Mouse (Mus musculus) myocyte (in vitro differentiated cells): ENCODE data around the gene Hist4h4. TPM values are rescaled to one million over a fixed set of nuclear protein-coding genes. Genes with fewer than 3 reads are reported as not detected.

ENCODE experiments used
- H3K27me3 ChIP-seq: one replicate; pipeline ENCODE4 v1.6.1; 2011; ENCODE audit not compliant: control insufficient read depth, insufficient read depth, insufficient read length
- H3K36me3 ChIP-seq: one replicate; pipeline ENCODE4 v1.6.1; 2011; ENCODE audit not compliant: control insufficient read depth, insufficient read depth
- H3K4me2 ChIP-seq: one replicate; pipeline ENCODE4 v1.6.1; 2011; ENCODE audit warnings: low read depth, control low read depth
- H3K4me3 ChIP-seq: one replicate; pipeline ENCODE4 v1.5.1; 2011; ENCODE audit warnings: mild to moderate bottlenecking, control low read depth, moderate library complexity
- H3K79me2 ChIP-seq: one replicate; pipeline ENCODE4 v1.6.1; 2011; ENCODE audit not compliant: control insufficient read depth, insufficient read depth
- H3ac ChIP-seq: one replicate; pipeline ENCODE4 v1.6.1; 2011; ENCODE audit not compliant: control insufficient read depth, insufficient read length
- CEBPB ChIP-seq: IDR thresholded peaks from 2 replicates; pipeline ENCODE4 v1.6.1; 2011; ENCODE audit warnings: mild to moderate bottlenecking, moderate library complexity; ENCODE audit not compliant: poor library complexity, insufficient read depth, severe bottlenecking
- E2F4 ChIP-seq: IDR thresholded peaks from one replicate; pipeline ENCODE4 v1.6.1; 2011; ENCODE audit warnings: mild to moderate bottlenecking, control low read depth, moderate library complexity; ENCODE audit not compliant: insufficient read depth
- MAX ChIP-seq: IDR thresholded peaks from one replicate; pipeline ENCODE4 v1.6.1; 2011; ENCODE audit warnings: low read depth, mild to moderate bottlenecking, control low read depth
- MYOD1 ChIP-seq, 3 experiments: IDR thresholded peaks; one replicate each; pipeline ENCODE4 v1.6.1; 2011; ENCODE audit warnings: control low read depth in 2 of 3, low read depth in 2 of 3, mild to moderate bottlenecking in 2 of 3, moderate library complexity in 1 of 3; ENCODE audit not compliant: insufficient read length in 2 of 3, control insufficient read depth in 1 of 3
- MYOG ChIP-seq, 3 experiments: IDR thresholded peaks; one replicate each; pipeline ENCODE4 v1.6.1; 2011; ENCODE audit warnings: control low read depth in 2 of 3, low read depth in 2 of 3, mild to moderate bottlenecking in 2 of 3; ENCODE audit not compliant: insufficient read length in 2 of 3, control insufficient read depth in 1 of 3, insufficient read depth in 1 of 3
- POLR2A ChIP-seq: IDR thresholded peaks from one replicate; pipeline ENCODE4 v1.6.1; 2011; ENCODE audit warnings: low read depth, mild to moderate bottlenecking, control low read depth, moderate library complexity; ENCODE audit not compliant: insufficient read length
- POLR2AphosphoS2 ChIP-seq: IDR thresholded peaks from one replicate; pipeline ENCODE4 v1.6.1; 2011; ENCODE audit warnings: low read depth, control low read depth; ENCODE audit not compliant: insufficient read length
- REST ChIP-seq: IDR thresholded peaks from one replicate; pipeline ENCODE4 v1.6.1; 2011; ENCODE audit warnings: mild to moderate bottlenecking, control low read depth, moderate library complexity; ENCODE audit not compliant: insufficient read depth, insufficient read length
- SRF ChIP-seq: IDR thresholded peaks from one replicate; pipeline ENCODE4 v1.6.1; 2011; ENCODE audit warnings: low read depth; ENCODE audit not compliant: control insufficient read depth, insufficient read length
- TCF12 ChIP-seq: IDR thresholded peaks from one replicate; pipeline ENCODE4 v1.6.1; 2011; ENCODE audit warnings: mild to moderate bottlenecking, control low read depth; ENCODE audit not compliant: poor library complexity, insufficient read depth, severe bottlenecking
- TCF3 ChIP-seq: IDR thresholded peaks from one replicate; pipeline ENCODE4 v1.6.1; 2011; ENCODE audit warnings: low read depth, control low read depth; ENCODE audit not compliant: insufficient read length
- USF1 ChIP-seq: IDR thresholded peaks from one replicate; pipeline ENCODE4 v1.6.1; 2011; ENCODE audit warnings: low read depth, mild to moderate bottlenecking, control low read depth, moderate library complexity
- polyA plus RNA-seq: library from polyadenylated mRNA; unstranded; fragments of >200 nt; fragmentation: generic; extraction: Trizol; gene quantifications from one replicate; pipeline ENCODE4 v1.2.1, GENCODE M21; 2012; ENCODE audit warnings: missing spikeins

Hist4h4 gene
- polyA plus RNA-seq, 1 experiment, result 0.31 TPM

- Histone ChIP-seq H3K27me3 (no peaks in the 10 kb centered on the region), H3K4me2 (peak within 1 kb of the TSS; percentile 87), H3K4me3 (peak within 1 kb of the TSS; percentile 80), H3K79me2 (peaks cover 29% of the 10 kb centered on the region), H3K36me3 (peaks cover 21% of the 10 kb centered on the region), H3ac (peak within 1 kb of the TSS; percentile 71)
- no peak for TF ChIP-seq MAX
- TF ChIP-seq TCF3, result no peak
- TF ChIP-seq POLR2A, result no peak
- TF ChIP-seq POLR2AphosphoS2, result no peak
- no peak for TF ChIP-seq USF1
- no peak for TF ChIP-seq E2F4
- no peak for TF ChIP-seq TCF12
- TF ChIP-seq MYOG (IDR thresholded peaks at IDR 0.05; ENCODE audit: control insufficient read depth in 1 of 3, insufficient read depth in 1 of 3, insufficient read length in 2 of 3, low read depth in 2 of 3), result no peak
- no peak for TF ChIP-seq SRF
- no peak for TF ChIP-seq REST
- no peak for TF ChIP-seq MYOD1 (IDR thresholded peaks at IDR 0.05; ENCODE audit: control insufficient read depth in 1 of 3, insufficient read length in 2 of 3, low read depth in 2 of 3)
- TF ChIP-seq CEBPB, result no peak
These were observed 23.3 kb upstream of the Hist4h4 start, which contains the start of gene BC049715 for GRCm38 (mm10) chr6:136827516-136827880. TSS of gene BC049715 (plus strand) at chr6:136827626.

- Histone ChIP-seq H3K4me3 (peak overlapping the region; percentile 80), H3K27me3 (no peaks in the 10 kb centered on the region), H3K36me3 (peaks cover 25% of the 10 kb centered on the region), H3ac (peak overlapping the region; percentile 71), H3K4me2 (peak overlapping the region; percentile 86), H3K79me2 (peaks cover 29% of the 10 kb centered on the region)
- TF ChIP-seq MYOG (IDR thresholded peaks at IDR 0.05; ENCODE audit: control insufficient read depth in 1 of 3, insufficient read depth in 1 of 3, insufficient read length in 2 of 3, low read depth in 2 of 3) (no peak), TCF3 (no peak), POLR2AphosphoS2 (no peak), USF1 (no peak), REST (no peak), MAX (no peak), E2F4 (no peak), TCF12 (no peak), MYOD1 (IDR thresholded peaks at IDR 0.05; ENCODE audit: control insufficient read depth in 1 of 3, insufficient read length in 2 of 3, low read depth in 2 of 3) (no peak), POLR2A (no peak), CEBPB (no peak)
These were observed 22.9 kb upstream of the Hist4h4 start for GRCm38 (mm10) chr6:136827116-136827515.

GRCm38 (mm10) chr6:136824987-136825386, 20.8 kb upstream of the Hist4h4 start:
- Histone ChIP-seq H3ac (no peak overlapping the region), H3K36me3 (peaks cover 35% of the 10 kb centered on the region), H3K27me3 (no peaks in the 10 kb centered on the region), H3K4me2 (no peak overlapping the region), H3K79me2 (peaks cover 29% of the 10 kb centered on the region), H3K4me3 (no peak overlapping the region)
- TF ChIP-seq TCF12 (no peak), MAX (no peak), POLR2AphosphoS2 (no peak), REST (no peak), TCF3 (no peak), USF1 (no peak), MYOG (IDR thresholded peaks at IDR 0.05; ENCODE audit: control insufficient read depth in 1 of 3, insufficient read depth in 1 of 3, insufficient read length in 2 of 3, low read depth in 2 of 3) (no peak)

GRCm38 (mm10) chr6:136821086-136821485, 16.9 kb upstream of the Hist4h4 start:
- TF ChIP-seq POLR2AphosphoS2 (no peak), SRF (no peak), MYOG (IDR thresholded peaks at IDR 0.05; ENCODE audit: control insufficient read depth in 1 of 3, insufficient read depth in 1 of 3, insufficient read length in 2 of 3, low read depth in 2 of 3) (no peak), POLR2A (no peak), TCF3 (no peak), MYOD1 (IDR thresholded peaks at IDR 0.05; ENCODE audit: control insufficient read depth in 1 of 3, insufficient read length in 2 of 3, low read depth in 2 of 3) (no peak), CEBPB (no peak), TCF12 (no peak), MAX (no peak), REST (no peak), E2F4 (no peak), USF1 (no peak)
- Histone ChIP-seq H3K27me3 (no peaks in the 10 kb centered on the region), H3K4me2 (no peak overlapping the region), H3K79me2 (peaks cover 14% of the 10 kb centered on the region), H3K4me3 (no peak overlapping the region), H3ac (no peak overlapping the region), H3K36me3 (peaks cover 45% of the 10 kb centered on the region)

- Histone ChIP-seq H3K4me2 (no peak overlapping the region), H3K27me3 (no peaks in the 10 kb centered on the region), H3K36me3 (peaks cover 39% of the 10 kb centered on the region), H3K79me2 (peaks cover 6% of the 10 kb centered on the region), H3K4me3 (no peak overlapping the region), H3ac (no peak overlapping the region)
- TF ChIP-seq TCF3, result no peak
- no peak for TF ChIP-seq CEBPB
- TF ChIP-seq REST, result no peak
These were observed 16.2 kb upstream of the Hist4h4 start for GRCm38 (mm10) chr6:136820381-136820780.
